Mouse (Mus musculus) heart, embryonic 10.5 days (tissue): ENCODE data around the gene Fam117b. TPM values are rescaled to one million over a fixed set of nuclear protein-coding genes. Genes with fewer than 3 reads are reported as not detected.

Experiments
- DNase-seq: peaks from one replicate; pipeline ENCODE4 v3.0.0-alpha.2; 2017; ENCODE audit warnings: low spot score
- H3K27ac ChIP-seq: fragments of 300-500 bp; sonication (generic); 2 replicates; pipeline ENCODE4 v1.5.1; 2016; ENCODE audit warnings: mild to moderate bottlenecking
- H3K27me3 ChIP-seq: fragments of 300-500 bp; sonication (generic); 2 replicates; pipeline ENCODE4 v1.6.1; 2016; ENCODE audit warnings: mild to moderate bottlenecking; ENCODE audit not compliant: poor library complexity, insufficient read depth, severe bottlenecking
- H3K36me3 ChIP-seq: fragments of 300-500 bp; sonication (generic); 2 replicates; pipeline ENCODE4 v1.6.1; 2016; ENCODE audit warnings: mild to moderate bottlenecking, moderate library complexity
- H3K4me1 ChIP-seq: fragments of 300-500 bp; sonication (generic); 2 replicates; pipeline ENCODE4 v1.6.1; 2016; ENCODE audit warnings: mild to moderate bottlenecking
- H3K4me3 ChIP-seq: fragments of 300-500 bp; sonication (generic); 2 replicates; pipeline ENCODE4 v1.5.1; 2016; ENCODE audit warnings: mild to moderate bottlenecking, moderate library complexity
- H3K9me3 ChIP-seq: fragments of 300-500 bp; sonication (generic); 2 replicates; pipeline ENCODE4 v1.6.1; 2016; ENCODE audit warnings: mild to moderate bottlenecking, moderate library complexity
- WGBS: fragments of 180-500 bp; shearing (Covaris S2); methylation state at CpG from one replicate; pipeline ENCODE4 v1.1.7; 2016; 5-methylcytosine and 5-hydroxymethylcytosine counted together
- polyA plus RNA-seq: library from polyadenylated mRNA; unstranded; fragments of >200 nt; fragmentation: Nextera tagmentation; extraction: Ambion mirVana; gene quantifications from 2 replicates; pipeline ENCODE4 v1.2.1, GENCODE M21; 2016

The Fam117b gene
- 4.6 and 6.7 TPM in 2 replicates for polyA plus RNA-seq

DNA sequence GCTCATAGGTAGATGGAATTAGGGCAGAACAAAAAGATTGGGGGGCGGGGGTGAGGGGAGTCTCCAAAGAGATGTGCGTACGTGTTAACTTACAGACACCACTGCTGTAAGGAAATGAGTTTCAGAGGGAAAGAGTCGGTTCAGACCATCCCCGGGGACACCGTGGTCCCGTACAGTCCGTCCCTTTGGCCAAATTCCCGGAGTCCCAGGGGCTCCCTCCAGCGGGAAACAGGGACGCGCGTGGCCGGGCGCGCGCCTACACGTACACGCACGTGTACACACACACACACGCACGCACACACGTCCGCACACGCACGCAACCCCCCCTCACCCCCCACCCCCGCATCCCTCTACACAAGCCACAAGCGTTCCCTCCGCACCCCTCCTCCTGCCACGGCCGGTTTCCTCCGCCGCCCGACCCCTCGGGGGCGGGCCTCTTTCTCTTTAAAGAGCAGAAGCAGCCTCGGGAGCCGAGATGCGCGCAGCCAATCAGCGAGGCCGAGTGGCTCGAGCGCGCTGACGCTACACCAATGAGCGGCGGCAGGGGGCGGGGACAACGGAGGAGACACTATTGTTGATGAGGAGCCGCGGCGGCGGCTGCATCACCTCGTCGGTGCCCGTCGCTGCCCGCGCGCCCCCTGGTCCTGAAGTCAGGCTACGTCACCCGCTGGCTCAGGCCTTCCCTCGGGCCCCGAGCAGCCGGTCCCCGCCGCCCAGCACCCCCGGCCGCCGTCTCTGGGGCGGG lies at the start of gene Fam117b:
Fam117b (plus strand) TSS at position 594 of the 745 bp plus-strand sequence.
- DNase-seq: peak; percentile 99
- WGBS: under 1% methylated on average over 72 of the region's 72 CpGs

DNA sequence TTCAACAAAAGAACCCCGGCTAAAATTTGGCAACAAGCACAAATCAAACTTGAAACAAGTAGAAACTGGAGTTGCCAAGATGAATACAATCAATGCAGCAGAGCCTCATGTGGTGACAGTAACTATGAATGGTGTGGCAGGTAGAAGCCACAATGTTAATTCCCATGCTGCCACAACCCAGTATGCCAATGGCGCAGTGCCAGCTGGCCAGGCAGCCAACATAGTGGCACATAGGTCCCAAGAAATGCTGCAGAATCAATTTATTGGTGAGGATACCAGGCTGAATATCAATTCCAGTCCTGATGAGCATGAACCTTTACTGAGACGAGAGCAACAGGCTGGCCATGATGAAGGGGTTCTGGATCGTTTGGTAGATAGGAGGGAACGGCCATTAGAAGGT lies 44.8 kb upstream of the Fam117b start:
- 90% methylated on average over 5 of the region's 5 CpGs for WGBS
- no peak for DNase-seq
- no peak overlapping the region for H3K4me3 ChIP-seq
- H3K4me1 ChIP-seq: no peaks in the 10 kb centered on the region
- peaks cover 63% of the 10 kb centered on the region for H3K36me3 ChIP-seq
- no peaks in the 10 kb centered on the region for H3K9me3 ChIP-seq
- H3K27ac ChIP-seq: no peak overlapping the region
- H3K27me3 ChIP-seq: no peaks in the 10 kb centered on the region

More for the DNA sequence above, at the start of gene Fam117b:
- H3K27ac ChIP-seq: peak within 1 kb of the TSS; percentile 98
- no peaks in the 10 kb centered on the region for H3K36me3 ChIP-seq
- peaks cover 22% of the 10 kb centered on the region for H3K4me1 ChIP-seq
- peak within 1 kb of the TSS; percentile 99 for H3K4me3 ChIP-seq
- H3K9me3 ChIP-seq: no peaks in the 10 kb centered on the region
- no peaks in the 10 kb centered on the region for H3K27me3 ChIP-seq

DNA sequence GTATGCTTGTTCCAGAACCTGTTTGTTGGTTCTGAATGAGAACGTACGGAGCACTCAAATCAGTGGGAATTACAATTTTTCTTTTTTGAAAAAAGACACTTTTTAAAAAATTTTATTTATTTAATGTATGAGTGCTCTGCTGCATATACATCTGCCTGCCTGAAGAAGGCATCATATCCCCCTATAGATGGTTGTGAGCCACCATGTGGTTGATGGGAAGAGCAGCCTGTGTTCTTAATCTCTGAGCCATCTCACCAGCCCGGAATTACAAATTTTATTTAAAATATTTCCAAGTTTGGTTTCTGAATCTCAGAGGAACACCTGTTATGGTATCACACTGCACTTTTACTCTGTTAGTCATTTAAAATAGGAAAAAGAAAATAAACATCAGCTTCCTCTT lies 38.8 kb upstream of the Fam117b start:
- no peak overlapping the region for H3K4me3 ChIP-seq
- H3K4me1 ChIP-seq: no peaks in the 10 kb centered on the region; the same call in 1 of the 2 replicates
- WGBS: 88% methylated on average over 3 of the region's 3 CpGs
- H3K27me3 ChIP-seq: no peaks in the 10 kb centered on the region
- H3K36me3 ChIP-seq: peaks cover 20% of the 10 kb centered on the region
- DNase-seq: no peak
- no peak overlapping the region for H3K27ac ChIP-seq
- no peaks in the 10 kb centered on the region for H3K9me3 ChIP-seq

DNA sequence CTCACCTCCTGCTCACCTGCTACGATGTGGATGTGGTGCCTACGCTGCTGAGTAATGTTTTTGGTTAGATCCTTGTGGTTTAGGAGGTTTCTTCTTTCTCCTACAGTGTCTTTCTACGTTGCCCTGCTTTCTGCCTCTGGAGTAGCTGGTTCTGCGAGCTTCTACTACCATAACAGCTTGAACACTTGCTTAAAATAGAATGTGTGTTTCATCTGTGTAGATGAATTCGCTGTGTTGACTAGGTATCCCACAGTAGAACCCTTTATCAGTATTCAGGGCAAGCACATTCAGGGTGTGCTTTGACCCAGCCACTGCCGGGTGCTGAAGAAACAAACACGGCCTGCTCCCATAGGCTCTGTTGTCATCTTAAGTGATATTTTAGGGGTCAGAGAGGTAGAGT lies 34.7 kb upstream of the Fam117b start:
- no peak overlapping the region for H3K27ac ChIP-seq
- peaks cover 9% of the 10 kb centered on the region for H3K36me3 ChIP-seq
- H3K4me1 ChIP-seq: no peaks in the 10 kb centered on the region; the same call in 1 of the 2 replicates
- H3K27me3 ChIP-seq: no peaks in the 10 kb centered on the region
- H3K9me3 ChIP-seq: no peaks in the 10 kb centered on the region
- 70% methylated on average over 7 of the region's 7 CpGs for WGBS
- no peak for DNase-seq
- H3K4me3 ChIP-seq: no peak overlapping the region

DNA sequence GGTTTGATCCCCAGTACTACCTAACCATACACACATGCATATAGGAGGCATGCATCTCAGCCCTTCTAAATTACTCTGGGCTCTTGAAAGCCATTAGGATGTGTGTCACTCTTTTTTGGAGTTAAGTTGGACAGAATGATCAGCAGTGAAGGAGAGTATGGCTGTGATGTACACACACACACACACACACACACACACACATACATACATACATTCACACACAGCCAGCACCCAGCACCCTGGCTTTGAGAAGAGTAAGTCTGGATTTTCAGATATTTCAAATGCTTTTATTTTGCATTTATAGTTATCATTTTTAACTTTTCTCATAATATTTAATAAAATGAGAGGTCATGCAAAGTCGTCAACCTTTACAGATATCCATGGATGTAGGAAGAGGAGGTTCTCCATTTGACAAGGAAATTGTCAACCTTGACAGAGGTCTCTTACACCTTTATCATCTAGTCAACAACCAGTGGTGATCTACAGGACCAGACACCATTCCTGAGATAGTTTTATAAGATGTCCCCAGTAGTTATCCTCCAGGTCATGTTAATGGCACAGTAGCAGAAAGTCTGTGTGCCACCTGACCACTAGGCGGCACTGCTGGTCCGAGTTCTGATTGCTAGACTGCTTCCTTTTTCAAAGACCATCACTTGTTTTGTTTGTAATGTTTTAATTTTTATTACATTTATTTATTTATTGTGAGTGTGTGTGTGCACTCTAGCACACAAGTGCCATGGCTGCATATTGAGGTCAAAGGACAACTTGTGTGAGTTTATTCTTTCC lies 29.3 kb upstream of the Fam117b start:
- WGBS: 33% methylated on average over 3 of the region's 3 CpGs
- no peaks in the 10 kb centered on the region for H3K27me3 ChIP-seq
- H3K9me3 ChIP-seq: no peaks in the 10 kb centered on the region
- peaks cover 7% of the 10 kb centered on the region; the same call in 1 of the 2 replicates for H3K36me3 ChIP-seq
- DNase-seq: no peak
- H3K4me3 ChIP-seq: no peak overlapping the region
- peaks cover 12% of the 10 kb centered on the region; the same call in 1 of the 2 replicates for H3K4me1 ChIP-seq
- no peak overlapping the region for H3K27ac ChIP-seq

DNA sequence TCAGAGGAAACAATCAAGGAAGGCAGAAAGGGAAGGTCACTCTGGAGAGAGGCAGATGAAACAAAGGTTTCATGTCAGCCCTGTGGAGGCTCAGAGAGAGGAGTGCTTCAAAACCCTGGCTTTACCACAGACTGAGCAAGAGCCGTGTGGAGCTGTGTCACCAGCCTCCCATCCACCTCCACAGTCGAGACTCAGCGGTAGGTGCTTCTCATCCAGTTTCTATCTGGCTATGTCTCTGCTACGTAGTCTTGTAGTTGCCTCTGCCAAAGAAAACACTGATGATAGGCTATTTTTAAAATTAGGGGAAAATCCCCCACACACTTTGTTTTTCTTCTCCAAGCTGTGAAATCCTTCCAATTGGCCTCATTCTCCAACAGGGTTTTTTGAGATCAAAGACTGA lies 25.9 kb upstream of the Fam117b start:
- Histone ChIP-seq H3K9me3 (no peaks in the 10 kb centered on the region), H3K27ac (no peak overlapping the region), H3K36me3 (no peaks in the 10 kb centered on the region), H3K4me3 (no peak overlapping the region), H3K27me3 (no peaks in the 10 kb centered on the region), H3K4me1 (peaks cover 12% of the 10 kb centered on the region; the same call in 1 of the 2 replicates)
- 42% methylated on average over 4 of the region's 4 CpGs for WGBS
- DNase-seq: no peak

DNA sequence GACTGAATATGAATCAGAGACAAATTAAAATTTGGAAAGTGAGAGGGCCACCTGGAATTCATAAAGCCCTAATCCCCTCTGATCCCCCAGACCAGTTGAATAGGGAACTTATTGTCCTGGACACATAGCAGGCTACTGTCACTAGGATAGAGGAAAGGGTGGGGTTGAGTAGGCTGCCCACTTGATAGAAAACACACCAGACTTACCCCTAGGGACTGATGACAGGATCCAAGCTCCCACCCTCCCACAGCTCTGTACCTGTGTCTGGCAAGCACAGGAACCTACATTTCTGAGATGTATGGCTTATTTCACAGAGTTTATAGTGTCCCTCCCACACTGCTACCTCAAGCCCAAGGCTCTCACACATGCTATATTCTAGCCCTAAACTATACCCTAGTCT lies 24.8 kb upstream of the Fam117b start:
- no peak for DNase-seq
- Histone ChIP-seq H3K27me3 (no peaks in the 10 kb centered on the region), H3K36me3 (no peaks in the 10 kb centered on the region), H3K27ac (no peak overlapping the region), H3K4me3 (no peak overlapping the region), H3K9me3 (no peaks in the 10 kb centered on the region), H3K4me1 (peaks cover 12% of the 10 kb centered on the region; the same call in 1 of the 2 replicates)

DNA sequence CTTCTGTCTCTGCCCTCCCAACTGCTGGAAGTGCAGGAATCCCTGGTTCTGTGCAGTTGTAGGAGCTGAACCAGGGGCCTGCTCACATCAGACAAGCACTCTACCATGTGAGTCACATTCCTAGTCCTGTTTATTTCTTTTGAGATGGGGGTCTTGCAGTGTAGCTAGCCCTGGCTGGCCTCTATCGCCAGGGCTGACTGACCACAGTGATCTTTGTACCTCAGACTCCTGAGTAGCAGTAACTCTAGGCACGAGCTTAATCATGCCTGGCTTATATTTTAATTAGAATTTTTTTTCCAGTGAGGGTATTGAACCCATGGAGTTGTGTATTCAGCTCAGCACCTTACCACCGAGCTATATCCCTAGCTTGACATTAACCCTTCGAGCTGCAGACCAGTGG lies 21.6 kb upstream of the Fam117b start:
- peaks cover 21% of the 10 kb centered on the region; the same call in 1 of the 2 replicates for H3K4me1 ChIP-seq
- no peaks in the 10 kb centered on the region for H3K36me3 ChIP-seq
- no peak overlapping the region for H3K4me3 ChIP-seq
- H3K9me3 ChIP-seq: no peaks in the 10 kb centered on the region
- no peak for DNase-seq
- no peak overlapping the region for H3K27ac ChIP-seq
- 78% methylated on average over 4 of the region's 4 CpGs for WGBS
- no peaks in the 10 kb centered on the region for H3K27me3 ChIP-seq

DNA sequence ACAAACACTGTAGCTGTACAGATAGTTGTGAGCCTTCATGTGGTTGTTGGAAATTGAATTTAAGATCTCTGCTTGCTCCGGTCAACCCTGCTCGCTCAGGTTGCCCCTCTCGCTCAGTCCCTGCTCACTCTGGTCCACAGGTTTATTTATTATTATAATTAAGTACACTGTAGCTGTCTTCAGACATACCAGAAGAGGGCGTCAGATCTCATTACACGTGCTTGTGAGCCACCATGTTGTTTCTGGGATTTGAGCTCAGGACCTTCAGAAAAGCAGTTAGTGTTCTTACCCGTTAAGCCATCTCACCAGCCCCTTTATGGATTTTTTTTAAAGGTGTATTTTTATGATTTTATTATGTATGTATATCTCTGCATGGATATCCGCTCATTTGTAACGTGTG lies 20.0 kb upstream of the Fam117b start:
- WGBS: 86% methylated on average over 8 of the region's 8 CpGs
- DNase-seq: no peak
- Histone ChIP-seq H3K4me3 (no peak overlapping the region), H3K4me1 (peaks cover 15% of the 10 kb centered on the region; the same call in 1 of the 2 replicates), H3K9me3 (no peaks in the 10 kb centered on the region), H3K36me3 (no peaks in the 10 kb centered on the region), H3K27me3 (no peaks in the 10 kb centered on the region), H3K27ac (no peak overlapping the region)

DNA sequence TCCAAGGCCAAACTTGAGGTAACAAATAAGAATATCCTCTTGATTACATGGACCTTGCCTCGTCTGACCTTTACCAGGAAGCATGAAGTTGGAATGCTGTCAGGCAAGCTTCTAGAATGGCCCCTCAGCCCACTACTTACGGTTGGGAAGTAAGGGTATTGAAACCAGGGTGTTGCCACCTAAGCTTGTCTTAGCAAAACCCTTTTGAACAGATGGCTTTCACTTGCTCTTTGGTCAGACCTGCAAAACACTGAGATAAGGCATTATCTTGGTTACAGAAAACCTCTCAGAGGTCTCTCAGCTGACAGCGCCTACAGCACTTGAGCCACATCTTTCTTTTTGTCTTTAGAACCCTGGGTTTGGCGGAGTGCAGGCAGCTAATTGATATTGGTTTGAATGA lies 18.8 kb upstream of the Fam117b start:
- Histone ChIP-seq H3K4me1 (peaks cover 12% of the 10 kb centered on the region; the same call in 1 of the 2 replicates), H3K9me3 (no peaks in the 10 kb centered on the region), H3K4me3 (no peak overlapping the region), H3K27me3 (no peaks in the 10 kb centered on the region), H3K27ac (no peak overlapping the region), H3K36me3 (no peaks in the 10 kb centered on the region)
- no peak for DNase-seq
- WGBS: 37% methylated on average over 4 of the region's 4 CpGs

DNA sequence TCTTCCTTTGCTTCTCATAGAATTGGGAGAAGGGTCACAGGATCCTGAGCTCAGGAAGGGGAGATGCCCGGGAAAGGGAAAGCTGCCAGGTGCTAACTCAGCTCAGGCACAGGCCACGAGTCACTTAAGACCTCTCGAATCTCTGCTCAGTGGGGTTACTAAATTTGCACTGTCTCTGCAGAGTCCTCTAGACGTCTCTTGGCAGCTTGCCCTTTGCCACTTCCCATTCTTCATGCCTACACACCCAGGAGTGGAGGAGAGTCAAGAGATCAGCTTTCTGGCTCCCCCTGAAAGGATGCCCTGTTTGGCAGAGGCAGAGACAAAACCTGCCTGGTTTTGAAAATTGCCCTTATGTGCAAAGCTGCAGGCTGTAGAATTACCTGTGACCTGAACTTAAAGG lies 17.4 kb upstream of the Fam117b start:
- H3K27ac ChIP-seq: no peak overlapping the region
- no peaks in the 10 kb centered on the region for H3K36me3 ChIP-seq

DNA sequence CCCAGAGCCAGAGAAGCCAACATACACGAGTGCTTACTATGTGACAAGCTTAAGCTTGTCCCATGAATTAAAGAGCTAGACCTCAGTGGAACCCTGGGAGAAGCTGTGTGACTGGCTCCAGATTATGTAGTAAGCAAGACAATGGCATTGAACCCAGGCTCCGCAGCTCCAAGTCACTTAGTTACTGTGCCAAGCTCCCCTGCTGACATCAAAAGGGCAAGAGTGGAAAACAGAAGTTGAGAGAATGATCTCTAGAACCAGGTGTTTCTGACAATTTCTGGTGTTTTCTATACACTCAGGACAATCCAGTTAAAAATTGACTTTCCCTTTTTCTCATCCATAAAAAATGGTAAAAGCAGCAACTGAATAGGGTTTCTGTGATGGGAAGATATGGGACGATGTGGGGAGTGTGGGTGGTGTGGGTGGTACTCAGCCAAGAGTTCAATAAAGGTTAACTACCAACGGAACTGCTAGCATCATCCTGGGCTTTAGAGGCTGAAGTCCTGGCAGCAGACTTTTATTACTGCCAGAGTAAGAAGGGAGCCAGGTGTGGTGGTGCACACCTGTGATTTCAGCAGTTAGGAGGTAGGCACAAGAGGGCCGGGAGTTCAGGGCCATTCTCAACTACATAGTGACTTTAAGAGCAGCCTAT lies 15.5 kb upstream of the Fam117b start:
- Histone ChIP-seq H3K27me3 (no peaks in the 10 kb centered on the region), H3K27ac (no peak overlapping the region), H3K9me3 (no peaks in the 10 kb centered on the region), H3K4me3 (no peak overlapping the region), H3K4me1 (peaks cover 24% of the 10 kb centered on the region), H3K36me3 (no peaks in the 10 kb centered on the region)
- no peak for DNase-seq
- WGBS: 66% methylated on average over 5 of the region's 5 CpGs

More for the DNA sequence above, 17.4 kb upstream of the Fam117b start:
- no peaks in the 10 kb centered on the region for H3K27me3 ChIP-seq
- no peak overlapping the region for H3K4me3 ChIP-seq
- no peaks in the 10 kb centered on the region for H3K9me3 ChIP-seq
- H3K4me1 ChIP-seq: peaks cover 19% of the 10 kb centered on the region; the same call in 1 of the 2 replicates
- no peak for DNase-seq
- WGBS: 48% methylated on average over 4 of the region's 4 CpGs

DNA sequence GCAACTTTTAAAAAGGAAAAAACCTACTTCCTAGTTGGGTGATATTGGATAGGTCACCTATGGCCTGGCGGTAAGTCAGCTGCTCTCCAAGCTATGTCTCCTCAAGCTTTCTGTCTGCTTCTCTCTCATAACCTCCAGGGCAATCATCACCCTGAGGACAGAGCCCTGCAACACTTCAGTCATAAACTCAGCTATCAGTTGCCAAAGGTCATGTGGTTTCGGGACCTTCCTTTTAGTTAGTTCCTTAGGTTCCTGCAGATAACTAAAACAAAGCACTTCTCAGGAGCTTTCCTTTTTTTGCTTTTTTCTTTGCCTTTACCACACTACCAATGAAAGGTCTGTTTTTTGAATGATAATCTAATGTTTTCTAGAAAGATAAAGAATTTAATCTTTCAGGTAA lies 13.1 kb upstream of the Fam117b start:
- H3K9me3 ChIP-seq: no peaks in the 10 kb centered on the region
- no peak for DNase-seq
- no peaks in the 10 kb centered on the region for H3K36me3 ChIP-seq
- 30% methylated on average over 2 of the region's 2 CpGs for WGBS
- H3K27me3 ChIP-seq: no peaks in the 10 kb centered on the region
- no peak overlapping the region for H3K4me3 ChIP-seq
- H3K27ac ChIP-seq: no peak overlapping the region
- peaks cover 18% of the 10 kb centered on the region for H3K4me1 ChIP-seq
